Mouse (Mus musculus) skeletal muscle tissue, adult 2 months (tissue): ENCODE results near the gene Otub2.
A peak's percentile ranks its signal among the peaks of the same experiment; 100 is the strongest.

Source experiments
- DNase-seq: peaks from one replicate; pipeline ENCODE4 v3.0.0-alpha.2; 2012; ENCODE audit warnings: low read depth, low spot score

Gene Otub2

GRCm38 (mm10) chr12:103388505-103389347 lies at the start of gene Otub2:
Otub2 (plus strand) TSS chr12:103388682.
- DNase-seq = peak; percentile 95

GRCm38 (mm10) chr12:103341212-103341611 lies 47.3 kb upstream of the Otub2 start:
- DNase-seq = no peak

GRCm38 (mm10) chr12:103343456-103343855 lies 45.0 kb upstream of the Otub2 start:
- no peak for DNase-seq

- no peak for DNase-seq
Measured at GRCm38 (mm10) chr12:103344934-103345333, 43.5 kb upstream of the Otub2 start.

- DNase-seq = no peak
Measured at GRCm38 (mm10) chr12:103346945-103347344, 41.5 kb upstream of the Otub2 start.

- no peak for DNase-seq
Measured at GRCm38 (mm10) chr12:103347406-103347805, 41.1 kb upstream of the Otub2 start.

- peak; percentile 82 for DNase-seq
Measured at GRCm38 (mm10) chr12:103348506-103348905, 40.0 kb upstream of the Otub2 start.

GRCm38 (mm10) chr12:103352735-103353134 lies 35.7 kb upstream of the Otub2 start:
- peak; percentile 88 for DNase-seq

- DNase-seq = peak; percentile 95
Measured at GRCm38 (mm10) chr12:103353538-103353937, 34.9 kb upstream of the Otub2 start.

GRCm38 (mm10) chr12:103355746-103356414 lies 32.6 kb upstream of the Otub2 start, which contains the start of gene Asb2:
Asb2 (minus strand) TSS chr12:103356001.
- DNase-seq = peak; percentile 91

GRCm38 (mm10) chr12:103356415-103356748 lies 32.1 kb upstream of the Otub2 start:
- DNase-seq = no peak

- DNase-seq = peak; percentile 85
Measured at GRCm38 (mm10) chr12:103358216-103358615, 30.3 kb upstream of the Otub2 start.

- DNase-seq = peak; percentile 94
Measured at GRCm38 (mm10) chr12:103358951-103359801, 29.3 kb upstream of the Otub2 start.

- DNase-seq = peak; percentile 67
Measured at GRCm38 (mm10) chr12:103360812-103361211, 27.7 kb upstream of the Otub2 start.

- peak; percentile 62 for DNase-seq
Measured at GRCm38 (mm10) chr12:103361539-103362307, 26.8 kb upstream of the Otub2 start.

GRCm38 (mm10) chr12:103362336-103362735 lies 26.1 kb upstream of the Otub2 start:
- peak; percentile 93 for DNase-seq

- no peak for DNase-seq
Measured at GRCm38 (mm10) chr12:103367171-103367570, 21.3 kb upstream of the Otub2 start.

GRCm38 (mm10) chr12:103367620-103368325 lies 20.7 kb upstream of the Otub2 start:
- no peak for DNase-seq

- no peak for DNase-seq
Measured at GRCm38 (mm10) chr12:103368326-103368669, 20.2 kb upstream of the Otub2 start.

GRCm38 (mm10) chr12:103368777-103369176 lies 19.7 kb upstream of the Otub2 start:
- DNase-seq = no peak

GRCm38 (mm10) chr12:103370861-103371260 lies 17.6 kb upstream of the Otub2 start:
- DNase-seq = no peak
